Mouse (Mus musculus): Measurements from ENCODE around the gene Gimap8. TPM values are rescaled to one million over a fixed set of nuclear protein-coding genes. Genes with fewer than 3 reads are reported as not detected.

The Gimap8 gene
- total and polyA plus RNA-seq, 3 experiments, result not detected

GRCm38 (mm10) chr6:48702601-48703000 is 55.6 kb downstream of the Gimap8 start:
- no peaks in the 10 kb centered on the region for H3K4me1 ChIP-seq (ENCODE audit: control insufficient read depth in 1 of 2, insufficient read depth in 2 of 2, low read length in 2 of 2)
- H3K79me2 ChIP-seq (ENCODE audit: control insufficient read depth, insufficient read depth, low read length, poor library complexity), result no peaks in the 10 kb centered on the region
- peaks cover 0 to 2% of the 10 kb centered on the region in 2 experiments; a peak in 1 of 4 replicates for H3K27me3 ChIP-seq (ENCODE audit: control insufficient read depth in 1 of 2, insufficient read depth in 2 of 2, low read length in 2 of 2)
- H3K36me3 ChIP-seq (ENCODE audit: control insufficient read depth in 1 of 2, insufficient read depth in 2 of 2, low read length in 2 of 2), result no peaks in the 10 kb centered on the region
- H3K9me3 ChIP-seq (replicated peaks; ENCODE audit: insufficient read depth, low read length), result no peaks in the 10 kb centered on the region
- TF ChIP-seq EP300 (IDR thresholded peaks at IDR 0.05; ENCODE audit: low read depth in 1 of 2, low read length in 2 of 2) (no peak), BHLHE40 (IDR thresholded peaks at IDR 0.05; ENCODE audit: borderline replicate concordance, low read depth, low read length) (no peak), NRF1 (IDR thresholded peaks at IDR 0.05; ENCODE audit: insufficient read depth, low read depth, low read length, poor library complexity, severe bottlenecking) (no peak), MXI1 (IDR thresholded peaks at IDR 0.05; ENCODE audit: low read depth, low read length) (no peak), MAZ (IDR thresholded peaks at IDR 0.05; ENCODE audit: low read depth, low read length) (no peak), POLR2A (IDR thresholded peaks at IDR 0.05; ENCODE audit: control insufficient read depth in 1 of 2, insufficient read depth in 1 of 2, low read depth in 1 of 2, low read length in 2 of 2, poor library complexity in 1 of 2) (no peak), TCF12 (IDR thresholded peaks at IDR 0.05; ENCODE audit: low read depth, low read length) (no peak), NELFE (IDR thresholded peaks at IDR 0.05; ENCODE audit: low read depth, low read length) (no peak)
- no peak overlapping the region for H3K27ac ChIP-seq (ENCODE audit: control insufficient read depth, low read depth, low read length)
- DNase-seq (ENCODE audit: low read depth, low spot score), result no peak
- no peak overlapping the region for H3K4me3 ChIP-seq (ENCODE audit: control insufficient read depth in 1 of 2, insufficient read depth in 1 of 2, low read depth in 2 of 2, low read length in 2 of 2)
- no peak overlapping the region for H3K9ac ChIP-seq (ENCODE audit: control insufficient read depth, low read depth, low read length, poor library complexity, severe bottlenecking)

GRCm38 (mm10) chr6:48704146-48704545 is 57.1 kb downstream of the Gimap8 start:
- Histone ChIP-seq H3K4me3 (ENCODE audit: control insufficient read depth in 1 of 2, insufficient read depth in 1 of 2, low read depth in 2 of 2, low read length in 2 of 2) (no peak overlapping the region), H3K4me1 (ENCODE audit: control insufficient read depth in 1 of 2, insufficient read depth in 2 of 2, low read length in 2 of 2) (no peaks in the 10 kb centered on the region), H3K9me3 (replicated peaks; ENCODE audit: insufficient read depth, low read length) (no peaks in the 10 kb centered on the region), H3K9ac (ENCODE audit: control insufficient read depth, low read depth, low read length, poor library complexity, severe bottlenecking) (no peak overlapping the region), H3K27me3 (ENCODE audit: control insufficient read depth in 1 of 2, insufficient read depth in 2 of 2, low read length in 2 of 2) (peaks cover 0 to 2% of the 10 kb centered on the region in 2 experiments; a peak in 1 of 4 replicates), H3K36me3 (ENCODE audit: control insufficient read depth in 1 of 2, insufficient read depth in 2 of 2, low read length in 2 of 2) (no peaks in the 10 kb centered on the region), H3K27ac (ENCODE audit: control insufficient read depth, low read depth, low read length) (no peak overlapping the region), H3K79me2 (ENCODE audit: control insufficient read depth, insufficient read depth, low read length, poor library complexity) (no peaks in the 10 kb centered on the region)
- TF ChIP-seq TBP (IDR thresholded peaks at IDR 0.05; ENCODE audit: low read depth, low read length) (no peak), RCOR1 (IDR thresholded peaks at IDR 0.05; ENCODE audit: low read depth, low read length) (no peak), CHD2 (IDR thresholded peaks at IDR 0.05; ENCODE audit: low read length) (no peak), ZNF384 (IDR thresholded peaks at IDR 0.05; ENCODE audit: low read depth, low read length) (no peak), MYC (IDR thresholded peaks at IDR 0.05; ENCODE audit: low read depth, low read length) (no peak), NRF1 (IDR thresholded peaks at IDR 0.05; ENCODE audit: insufficient read depth, low read depth, low read length, poor library complexity, severe bottlenecking) (no peak), MAX (IDR thresholded peaks at IDR 0.05; ENCODE audit: low read length) (no peak), ELF1 (IDR thresholded peaks at IDR 0.05; ENCODE audit: low read depth, low read length) (no peak), SIN3A (IDR thresholded peaks at IDR 0.05; ENCODE audit: low read length) (no peak), USF2 (IDR thresholded peaks at IDR 0.05; ENCODE audit: borderline replicate concordance in 1 of 2, insufficient read depth in 1 of 2, low read depth in 1 of 2, low read length in 2 of 2) (no peak), BHLHE40 (IDR thresholded peaks at IDR 0.05; ENCODE audit: borderline replicate concordance, low read depth, low read length) (no peak), ZKSCAN1 (IDR thresholded peaks at IDR 0.05; ENCODE audit: low read depth, low read length) (no peak), POLR2AphosphoS5 (IDR thresholded peaks at IDR 0.05; ENCODE audit: borderline replicate concordance, low read depth, low read length) (no peak), RAD21 (IDR thresholded peaks at IDR 0.05; ENCODE audit: low read depth, low read length) (no peak), MXI1 (IDR thresholded peaks at IDR 0.05; ENCODE audit: low read depth, low read length) (no peak)
- DNase-seq (ENCODE audit: low read depth, low spot score), result no peak
